Mouse (Mus musculus) midbrain, embryonic 11.5 days (tissue): Measurements from ENCODE around the gene Bsn. TPM values are rescaled to one million over a fixed set of nuclear protein-coding genes. Genes with fewer than 3 reads are reported as not detected.

Experiments
- ATAC-seq: fragments of 200-750 bp; cut with Nextera tagmentation; 2 replicates; pipeline ENCODE4 v1.8.0; 2017; ENCODE audit warnings: moderate TSS enrichment, moderate library complexity; ENCODE audit not compliant: low FRiP score
- DNase-seq: peaks from one replicate; pipeline ENCODE4 v3.0.0; 2015; ENCODE audit warnings: low spot score; ENCODE audit errors: missing footprints
- H3K27ac ChIP-seq: fragments of 300-500 bp; sonication (generic); 2 replicates; pipeline ENCODE4 v1.5.1; 2014; ENCODE audit warnings: low read depth, low read length
- H3K27me3 ChIP-seq: fragments of 300-500 bp; sonication (generic); 2 replicates; pipeline ENCODE4 v1.6.1; 2014; ENCODE audit warnings: mild to moderate bottlenecking, low read length, moderate library complexity, mixed read lengths; ENCODE audit not compliant: control insufficient read depth, insufficient read depth
- H3K36me3 ChIP-seq: fragments of 300-500 bp; sonication (generic); 2 replicates; pipeline ENCODE4 v1.6.1; 2014; ENCODE audit warnings: mild to moderate bottlenecking, low read length, moderate library complexity, mixed read lengths; ENCODE audit not compliant: control insufficient read depth, insufficient read depth
- H3K4me1 ChIP-seq: fragments of 300-500 bp; sonication (generic); 2 replicates; pipeline ENCODE4 v1.6.1; 2014; ENCODE audit warnings: low read length; ENCODE audit not compliant: control insufficient read depth, insufficient read depth
- H3K4me2 ChIP-seq: fragments of 300-500 bp; sonication (generic); 2 replicates; pipeline ENCODE4 v1.6.1; 2014; ENCODE audit warnings: mild to moderate bottlenecking, moderate library complexity
- H3K4me3 ChIP-seq: fragments of 300-500 bp; sonication (generic); 2 replicates; pipeline ENCODE4 v1.5.1; 2014; ENCODE audit warnings: low read depth, low read length
- H3K9ac ChIP-seq: fragments of 300-500 bp; sonication (generic); 2 replicates; pipeline ENCODE4 v1.6.1; 2014; ENCODE audit warnings: low read length
- H3K9me3 ChIP-seq: fragments of 300-500 bp; sonication (generic); 2 replicates; pipeline ENCODE4 v1.6.1; 2016; ENCODE audit warnings: low read length; ENCODE audit not compliant: control insufficient read depth
- WGBS: fragments of 180-500 bp; shearing (Covaris S2); extraction: QIAGEN DNeasy Blood & Tissue Kit; methylation state at CpG from one replicate; pipeline ENCODE4 v1.1.7; 2014; 5-methylcytosine and 5-hydroxymethylcytosine counted together
- polyA plus RNA-seq: library from polyadenylated mRNA; unstranded; fragments of >200 nt; fragmentation: Nextera tagmentation; extraction: Ambion mirVana; gene quantifications from 2 replicates; pipeline ENCODE4 v1.2.1, GENCODE M21; 2014

The Bsn gene
- polyA plus RNA-seq, 1 experiment from 2014 or later: 2.4 TPM

DNA sequence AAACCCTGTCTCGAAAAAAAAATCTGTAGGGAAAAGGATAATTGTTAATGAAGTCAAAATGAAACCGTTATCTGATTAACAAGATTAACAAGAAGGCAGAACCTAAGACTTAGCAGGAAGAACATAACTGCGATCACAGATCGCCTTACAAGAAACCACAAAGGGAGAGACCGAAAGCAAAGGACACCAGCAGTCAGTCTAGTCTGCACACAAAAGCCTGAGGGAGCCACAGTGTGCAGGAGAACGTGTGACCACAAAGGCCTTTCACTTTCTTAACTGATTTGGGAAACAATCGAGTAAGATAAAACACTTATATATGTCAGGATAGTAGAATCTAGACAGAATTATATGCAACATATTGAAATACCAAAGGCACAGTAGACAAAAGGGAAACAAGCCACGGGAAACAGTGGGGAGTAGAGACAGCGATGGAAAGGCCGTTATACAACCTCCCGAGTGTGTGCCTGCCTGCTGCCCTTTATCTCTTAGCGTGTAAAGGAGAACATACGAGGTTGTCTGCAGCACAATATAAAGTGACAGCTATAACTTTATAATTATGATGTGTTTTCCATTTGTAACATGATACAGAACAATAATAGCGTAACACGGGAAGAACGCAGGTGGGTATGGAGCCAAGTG lies 26.4 kb downstream of the Bsn start:
- H3K27ac ChIP-seq: no peak overlapping the region
- H3K4me1 ChIP-seq: no peaks in the 10 kb centered on the region
- no peak overlapping the region for H3K4me3 ChIP-seq
- H3K9ac ChIP-seq: no peak overlapping the region
- H3K27me3 ChIP-seq: no peaks in the 10 kb centered on the region
- 90% methylated on average over 16 of the region's 16 CpGs for WGBS
- no peaks in the 10 kb centered on the region for H3K9me3 ChIP-seq
- DNase-seq (no peak), ATAC-seq (no peak)
- no peaks in the 10 kb centered on the region for H3K36me3 ChIP-seq
- no peak overlapping the region for H3K4me2 ChIP-seq

DNA sequence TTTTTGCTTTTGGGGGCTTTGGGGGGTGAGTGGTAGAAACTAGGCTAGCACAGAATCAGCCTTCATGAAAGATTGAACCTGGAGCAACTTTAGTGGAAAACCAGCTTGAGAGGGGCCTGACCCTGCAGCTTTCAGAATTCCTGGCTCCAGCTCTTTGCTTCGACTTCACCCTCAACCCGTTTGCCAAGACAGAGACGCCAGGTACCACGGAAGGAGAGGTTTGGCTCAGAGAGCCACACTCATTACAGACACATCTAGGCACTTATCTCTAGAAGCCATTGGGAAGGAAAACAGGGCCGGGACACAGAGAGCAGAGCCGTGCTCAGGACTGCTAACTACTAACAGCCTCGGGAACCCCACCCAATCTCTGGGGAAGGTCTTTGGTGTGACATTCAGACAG lies 32.3 kb downstream of the Bsn start:
- Histone ChIP-seq H3K27me3 (no peaks in the 10 kb centered on the region), H3K9ac (no peak overlapping the region), H3K36me3 (no peaks in the 10 kb centered on the region), H3K4me2 (no peak overlapping the region), H3K4me3 (no peak overlapping the region), H3K27ac (no peak overlapping the region), H3K9me3 (no peaks in the 10 kb centered on the region), H3K4me1 (no peaks in the 10 kb centered on the region)
- ATAC-seq: no peak
- WGBS: 83% methylated on average over 7 of the region's 7 CpGs
- DNase-seq: no peak

DNA sequence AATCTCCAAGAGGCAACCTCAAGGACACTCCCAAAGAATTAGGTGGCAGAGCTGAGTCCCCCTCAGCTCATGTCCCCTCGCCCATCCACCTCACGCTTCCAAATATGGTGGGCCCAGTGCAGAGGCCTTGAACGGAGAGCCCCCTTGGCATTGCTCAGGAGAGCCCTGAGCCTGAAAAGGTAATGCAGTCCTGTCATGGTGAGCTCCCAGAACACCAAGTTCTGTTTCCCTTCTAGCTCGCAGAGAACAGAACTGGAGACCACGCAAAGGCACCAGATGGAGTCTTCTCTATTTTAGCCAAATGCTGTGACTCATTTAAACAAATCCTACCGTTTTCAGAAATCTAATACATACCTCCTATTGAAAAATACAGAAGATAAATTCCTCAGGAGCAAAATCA lies 32.7 kb downstream of the Bsn start:
- no peaks in the 10 kb centered on the region for H3K9me3 ChIP-seq
- WGBS: 82% methylated on average over 6 of the region's 6 CpGs
- no peak overlapping the region for H3K27ac ChIP-seq
- H3K9ac ChIP-seq: no peak overlapping the region
- no peak overlapping the region for H3K4me3 ChIP-seq
- H3K36me3 ChIP-seq: no peaks in the 10 kb centered on the region
- ATAC-seq (no peak), DNase-seq (no peak)
- H3K4me2 ChIP-seq: no peak overlapping the region
- H3K27me3 ChIP-seq: no peaks in the 10 kb centered on the region
- H3K4me1 ChIP-seq: no peaks in the 10 kb centered on the region

DNA sequence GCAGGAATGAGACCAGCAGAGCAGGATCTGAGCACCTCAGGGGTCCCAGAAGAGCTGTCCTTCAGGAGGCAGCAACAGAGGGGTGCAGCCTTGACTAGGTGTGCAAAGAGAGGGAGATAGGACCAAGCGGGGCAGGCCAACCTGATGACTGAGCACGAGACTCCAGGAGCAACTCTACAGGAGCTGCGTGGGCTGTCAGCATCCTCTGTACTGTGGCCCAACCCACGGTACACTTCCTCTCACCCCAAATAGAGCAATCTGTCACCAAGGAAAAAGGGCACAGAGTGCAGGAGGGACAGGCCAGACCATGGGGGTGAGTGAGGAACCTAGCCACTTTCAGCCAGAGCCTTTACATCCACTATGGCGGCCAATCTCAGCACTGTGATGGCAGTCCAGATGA lies 33.4 kb downstream of the Bsn start:
- no peak overlapping the region for H3K9ac ChIP-seq
- no peak for ATAC-seq
- no peaks in the 10 kb centered on the region for H3K27me3 ChIP-seq
- no peak overlapping the region for H3K4me3 ChIP-seq
- WGBS: 89% methylated on average over 5 of the region's 5 CpGs
- H3K4me1 ChIP-seq: no peaks in the 10 kb centered on the region
- no peak for DNase-seq
- H3K27ac ChIP-seq: no peak overlapping the region
- H3K9me3 ChIP-seq: no peaks in the 10 kb centered on the region
- no peak overlapping the region for H3K4me2 ChIP-seq
- no peaks in the 10 kb centered on the region for H3K36me3 ChIP-seq

DNA sequence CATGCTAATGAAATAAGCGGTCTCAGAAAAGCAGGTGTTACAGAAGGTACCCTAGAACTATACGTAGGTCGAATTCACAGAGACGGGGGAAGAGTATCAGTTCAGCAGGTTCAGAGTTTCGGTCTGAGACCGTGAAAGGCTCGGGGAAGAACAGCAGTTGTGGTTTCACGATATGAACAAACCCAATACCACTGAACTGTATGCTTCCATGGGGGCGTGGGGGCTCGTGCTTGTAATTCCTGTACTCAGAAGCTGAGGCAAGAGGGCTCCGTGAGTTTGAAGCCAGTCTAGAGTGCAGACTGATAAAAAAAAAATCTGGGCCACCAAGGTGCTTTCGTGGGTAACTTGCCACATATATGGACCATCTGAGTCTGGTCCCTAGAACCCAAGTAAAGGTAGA lies 35.4 kb downstream of the Bsn start:
- no peak for DNase-seq
- Histone ChIP-seq H3K36me3 (no peaks in the 10 kb centered on the region), H3K4me2 (no peak overlapping the region), H3K9ac (no peak overlapping the region), H3K9me3 (no peaks in the 10 kb centered on the region), H3K4me3 (no peak overlapping the region), H3K4me1 (peaks cover 2% of the 10 kb centered on the region), H3K27ac (no peak overlapping the region), H3K27me3 (no peaks in the 10 kb centered on the region)
- WGBS: 91% methylated on average over 12 of the region's 12 CpGs
- ATAC-seq: no peak

DNA sequence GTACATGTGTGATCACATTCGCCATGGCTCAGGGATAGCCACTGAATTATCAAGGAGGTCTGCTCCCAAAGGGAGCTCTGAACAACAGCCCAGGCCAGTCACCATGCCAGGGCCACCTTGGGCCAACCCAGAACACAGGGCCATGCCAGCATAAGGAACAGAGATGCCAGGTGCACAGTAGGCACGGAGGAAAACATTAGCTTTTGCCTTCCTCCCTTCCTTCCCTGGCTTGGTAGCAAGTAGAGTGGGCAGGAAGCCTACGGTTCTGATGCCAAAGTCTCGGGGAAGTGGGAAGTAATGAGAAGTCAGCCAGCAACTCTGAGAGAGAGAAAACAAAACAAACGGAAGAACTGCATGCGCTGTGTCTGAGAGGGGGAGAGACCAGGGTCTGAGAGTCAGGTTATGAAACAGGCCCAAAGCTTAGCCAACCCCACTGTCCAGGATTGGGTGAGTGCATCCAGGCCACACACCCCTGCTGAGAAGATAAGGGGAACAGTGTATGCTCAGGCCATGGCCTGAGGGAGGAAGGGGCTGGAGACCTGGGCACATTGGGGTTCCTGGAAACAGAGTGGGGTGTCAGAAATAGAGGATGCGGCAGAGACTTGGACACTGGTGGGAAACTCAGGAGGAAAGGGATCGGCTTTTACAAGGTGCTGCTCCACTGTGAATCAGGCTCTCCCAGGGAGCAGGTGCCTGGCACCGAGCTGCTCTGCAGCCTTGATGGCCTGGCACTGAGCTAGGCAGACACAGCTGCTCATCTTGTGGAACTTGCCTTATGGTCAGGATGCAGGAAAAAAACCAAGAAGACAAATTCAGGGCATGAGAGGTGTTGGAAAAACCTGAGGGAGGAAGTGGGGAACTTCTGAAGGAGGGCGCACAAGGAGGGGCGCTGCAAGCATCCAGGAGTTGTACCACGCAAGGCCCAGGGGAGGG lies 36.4 kb downstream of the Bsn start:
- Histone ChIP-seq H3K27ac (no peak overlapping the region), H3K4me3 (no peak overlapping the region), H3K27me3 (no peaks in the 10 kb centered on the region), H3K9ac (no peak overlapping the region), H3K36me3 (no peaks in the 10 kb centered on the region), H3K9me3 (no peaks in the 10 kb centered on the region), H3K4me1 (peaks cover 3% of the 10 kb centered on the region), H3K4me2 (no peak overlapping the region)
- WGBS: 84% methylated on average over 12 of the region's 12 CpGs
- ATAC-seq (no peak), DNase-seq (peak; percentile 59)

- no peak overlapping the region for H3K4me2 ChIP-seq
- 86% methylated on average over 1 of the region's 1 CpGs for WGBS
- H3K36me3 ChIP-seq: no peaks in the 10 kb centered on the region
- DNase-seq: no peak
- H3K27ac ChIP-seq: no peak overlapping the region
- no peak overlapping the region for H3K9ac ChIP-seq
- H3K4me1 ChIP-seq: peaks cover 3% of the 10 kb centered on the region
- H3K4me3 ChIP-seq: no peak overlapping the region
- no peak for ATAC-seq
- H3K27me3 ChIP-seq: no peaks in the 10 kb centered on the region
- no peaks in the 10 kb centered on the region for H3K9me3 ChIP-seq
Observed at GRCm38 (mm10) chr9:108150486-108150885, 39.7 kb downstream of the Bsn start.

DNA sequence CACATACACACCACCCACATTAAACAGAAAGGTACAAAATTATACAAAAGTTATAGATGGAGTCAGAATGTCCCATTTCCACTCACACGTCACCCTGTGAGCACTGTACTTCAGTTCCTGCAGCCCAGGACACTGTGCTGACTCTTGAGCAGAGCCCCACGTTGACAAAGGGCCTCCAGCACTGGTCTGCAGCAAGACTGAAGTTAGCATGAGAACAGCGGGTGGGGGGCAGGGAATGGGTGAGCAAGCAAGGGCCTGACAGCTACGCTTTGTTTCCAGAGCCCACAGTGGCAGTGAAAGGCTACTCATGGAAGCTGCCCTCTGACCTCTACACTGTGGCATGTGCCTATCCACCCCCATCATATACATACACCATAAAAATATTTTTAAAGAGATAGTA lies 40.4 kb downstream of the Bsn start:
- 24% methylated on average over 4 of the region's 4 CpGs for WGBS

DNA sequence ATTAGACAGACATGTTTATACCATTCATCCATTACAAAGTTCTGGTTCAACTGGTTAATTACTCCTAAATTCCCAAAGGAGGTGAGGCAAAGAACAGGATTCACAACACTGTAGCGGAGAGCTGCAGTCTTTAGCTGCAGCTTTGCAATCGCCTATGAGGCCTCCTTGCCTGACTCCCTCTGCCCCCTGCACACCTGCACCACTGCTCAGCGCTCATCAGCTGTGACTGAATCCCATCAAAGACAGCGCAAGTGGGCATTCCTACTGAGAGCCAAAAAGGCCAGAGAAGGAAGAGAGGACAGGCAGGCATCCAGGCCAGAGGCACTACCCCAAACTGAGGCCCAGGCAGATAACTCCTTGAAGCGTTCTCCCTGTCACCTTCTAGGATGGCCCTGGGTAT lies 42.6 kb downstream of the Bsn start:
- peaks cover 3% of the 10 kb centered on the region for H3K4me1 ChIP-seq

More for the DNA sequence above, 40.4 kb downstream of the Bsn start:
- Histone ChIP-seq H3K4me1 (peaks cover 3% of the 10 kb centered on the region), H3K27ac (no peak overlapping the region), H3K36me3 (no peaks in the 10 kb centered on the region), H3K9ac (no peak overlapping the region), H3K4me3 (no peak overlapping the region), H3K4me2 (no peak overlapping the region), H3K9me3 (no peaks in the 10 kb centered on the region), H3K27me3 (no peaks in the 10 kb centered on the region)
- ATAC-seq (no peak), DNase-seq (peak; percentile 85)

More for the DNA sequence above, 42.6 kb downstream of the Bsn start:
- ATAC-seq (no peak), DNase-seq (no peak)
- Histone ChIP-seq H3K27me3 (no peaks in the 10 kb centered on the region), H3K9ac (no peak overlapping the region), H3K36me3 (no peaks in the 10 kb centered on the region), H3K4me3 (no peak overlapping the region), H3K27ac (no peak overlapping the region), H3K4me2 (no peak overlapping the region), H3K9me3 (no peaks in the 10 kb centered on the region)
- 78% methylated on average over 5 of the region's 5 CpGs for WGBS
